Mouse (Mus musculus) brain, embryonic 14.5 days (tissue): ENCODE results near the gene Bclaf1.

ENCODE experiments used
- CTCF ChIP-seq: fragments of 200-500 bp; IDR thresholded peaks from 2 replicates; pipeline ENCODE4 v1.5.1; 2012; ENCODE audit warnings: inconsistent platforms, mild to moderate bottlenecking, moderate library complexity, borderline replicate concordance; ENCODE audit not compliant: insufficient read depth, insufficient read length; ENCODE audit errors: extremely low read depth
- POLR2A ChIP-seq: fragments of 200-500 bp; IDR thresholded peaks from 2 replicates; pipeline ENCODE4 v1.6.1; 2012; ENCODE audit warnings: mild to moderate bottlenecking, inconsistent platforms, borderline replicate concordance; ENCODE audit not compliant: poor library complexity, insufficient read depth, insufficient read length, severe bottlenecking; ENCODE audit errors: extremely low read depth

- TF ChIP-seq CTCF, result no peak
- TF ChIP-seq POLR2A, result no peak
These were observed 1.1 kb upstream of the Bclaf1 start for GRCm38 (mm10) chr10:20310969-20311769.
